Mouse (Mus musculus) liver, adult 2 months (tissue): ENCODE results near the gene Hs3st4.

Experiments
- CTCF ChIP-seq: fragments of 200-500 bp; IDR thresholded peaks from 2 replicates; pipeline ENCODE4 v1.5.1; 2011; ENCODE audit warnings: low read depth, low read length, control low read depth
- POLR2A ChIP-seq: fragments of 200-500 bp; IDR thresholded peaks from 2 replicates; pipeline ENCODE4 v1.6.1; 2011; ENCODE audit warnings: low read length, control low read depth; ENCODE audit not compliant: insufficient read depth; ENCODE audit errors: extremely low read depth

GRCm38 (mm10) chr7:124033332-124033731 lies 50.7 kb downstream of the Hs3st4 start:
- no peak for TF ChIP-seq POLR2A
- TF ChIP-seq CTCF, result no peak
